Mouse (Mus musculus): ENCODE measurements around the gene Wfdc9.

GRCm38 (mm10) chr2:164603482-164603881, 52.9 kb downstream of the Wfdc9 start:
- no peak for TF ChIP-seq ZNF384 (IDR thresholded peaks at IDR 0.05; ENCODE audit: low read depth, low read length)
- TF ChIP-seq HCFC1 (IDR thresholded peaks at IDR 0.05; ENCODE audit: borderline replicate concordance, insufficient read depth, low read length): no peak

All from ES-E14 (cell line).